Mouse (Mus musculus): Measurements from ENCODE around the gene Gm11992. TPM values are rescaled to one million over a fixed set of nuclear protein-coding genes. Genes with fewer than 3 reads are reported as not detected.

Gene Gm11992
- polyA plus RNA-seq (2015; fragmentation: Nextera tagmentation; extraction: Ambion mirVana), result 0.96 and 1.5 TPM in 2 replicates

- H3K4me1 ChIP-seq (replicated peaks), result peaks cover 12% of the 10 kb centered on the region
- no peaks in the 10 kb centered on the region for H3K9me3 ChIP-seq
- peak; percentile 100 for ATAC-seq (ENCODE audit: low FRiP score)
- H3K27me3 ChIP-seq, result peaks cover 29% of the 10 kb centered on the region
- no peak within 1 kb of the TSS for H3K27ac ChIP-seq
- 4% methylated on average over 21 of the region's 21 CpGs for WGBS
- peak within 1 kb of the TSS; percentile 99 for H3K4me2 ChIP-seq
- peak within 1 kb of the TSS; percentile 62 for H3K9ac ChIP-seq
- peak within 1 kb of the TSS; percentile 54 for H3K4me3 ChIP-seq
- H3K36me3 ChIP-seq, result no peaks in the 10 kb centered on the region
These were observed at the start of gene Gm11992 for GRCm38 (mm10) chr11:9048011-9048702. Gene Gm11992 (plus strand): TSS chr11:9048594.

- no peak overlapping the region for H3K9ac ChIP-seq
- H3K4me2 ChIP-seq, result no peak overlapping the region
- no peak overlapping the region for H3K4me3 ChIP-seq
- WGBS, result 94% methylated on average over 5 of the region's 5 CpGs
- H3K4me1 ChIP-seq (replicated peaks), result peaks cover 15% of the 10 kb centered on the region
- H3K27me3 ChIP-seq, result no peaks in the 10 kb centered on the region
- H3K9me3 ChIP-seq, result no peaks in the 10 kb centered on the region
- H3K27ac ChIP-seq, result no peak overlapping the region
- peaks cover 20% of the 10 kb centered on the region for H3K36me3 ChIP-seq
- ATAC-seq (ENCODE audit: low FRiP score), result no peak
These were observed 39.6 kb upstream of the Gm11992 start for GRCm38 (mm10) chr11:9008761-9009160.

GRCm38 (mm10) chr11:9010416-9010815 lies 38.0 kb upstream of the Gm11992 start:
- H3K27ac ChIP-seq, result peak overlapping the region; percentile 79
- WGBS, result under 1% methylated on average over 7 of the region's 7 CpGs
- peak; percentile 77 for ATAC-seq (ENCODE audit: low FRiP score)
- peak overlapping the region; percentile 69 for H3K4me2 ChIP-seq
- peaks cover 3% of the 10 kb centered on the region for H3K36me3 ChIP-seq
- peak overlapping the region; percentile 69 for H3K4me3 ChIP-seq
- H3K9ac ChIP-seq, result peak overlapping the region; percentile 80
- H3K27me3 ChIP-seq, result no peaks in the 10 kb centered on the region
- H3K4me1 ChIP-seq (replicated peaks), result peaks cover 15% of the 10 kb centered on the region
- no peaks in the 10 kb centered on the region for H3K9me3 ChIP-seq

- H3K9ac ChIP-seq, result peak within 1 kb of the TSS; percentile 80
- peak within 1 kb of the TSS; percentile 69 for H3K4me3 ChIP-seq
- peaks cover 15% of the 10 kb centered on the region for H3K4me1 ChIP-seq (replicated peaks)
- H3K9me3 ChIP-seq, result no peaks in the 10 kb centered on the region
- H3K27me3 ChIP-seq, result no peaks in the 10 kb centered on the region
- no peaks in the 10 kb centered on the region for H3K36me3 ChIP-seq
- H3K27ac ChIP-seq, result peak within 1 kb of the TSS; percentile 79
- under 1% methylated on average over 43 of the region's 43 CpGs for WGBS
- peak; percentile 96 for ATAC-seq (ENCODE audit: low FRiP score)
- H3K4me2 ChIP-seq, result peak within 1 kb of the TSS; percentile 69
These were observed 37.5 kb upstream of the Gm11992 start, which contains the start of gene Hus1 for GRCm38 (mm10) chr11:9010853-9011339. Gene Hus1 (minus strand): TSS chr11:9011191.

GRCm38 (mm10) chr11:9011348-9011747 lies 37.0 kb upstream of the Gm11992 start:
- 2% methylated on average over 3 of the region's 3 CpGs for WGBS

GRCm38 (mm10) chr11:9014740-9015139 lies 33.7 kb upstream of the Gm11992 start:
- Histone ChIP-seq H3K9me3 (no peaks in the 10 kb centered on the region), H3K27ac (no peak overlapping the region), H3K4me3 (no peak overlapping the region), H3K4me2 (no peak overlapping the region), H3K9ac (no peak overlapping the region), H3K4me1 (replicated peaks) (peaks cover 7% of the 10 kb centered on the region), H3K36me3 (no peaks in the 10 kb centered on the region), H3K27me3 (no peaks in the 10 kb centered on the region)
- WGBS, result 83% methylated on average over 3 of the region's 3 CpGs
- no peak for ATAC-seq (ENCODE audit: low FRiP score)

More at GRCm38 (mm10) chr11:9011348-9011747, 37.0 kb upstream of the Gm11992 start:
- Histone ChIP-seq H3K36me3 (no peaks in the 10 kb centered on the region), H3K4me3 (peak overlapping the region; percentile 69), H3K27me3 (no peaks in the 10 kb centered on the region), H3K4me2 (peak overlapping the region; percentile 69), H3K9ac (peak overlapping the region; percentile 80), H3K27ac (no peak overlapping the region), H3K4me1 (replicated peaks) (peaks cover 15% of the 10 kb centered on the region), H3K9me3 (no peaks in the 10 kb centered on the region)
- peak; percentile 58 for ATAC-seq (ENCODE audit: low FRiP score)

- no peak for ATAC-seq (ENCODE audit: low FRiP score)
These were observed 29.7 kb upstream of the Gm11992 start for GRCm38 (mm10) chr11:9018491-9019267.

GRCm38 (mm10) chr11:9020207-9020606 lies 28.2 kb upstream of the Gm11992 start:
- H3K36me3 ChIP-seq, result no peaks in the 10 kb centered on the region
- H3K27me3 ChIP-seq, result no peaks in the 10 kb centered on the region
- no peak for ATAC-seq (ENCODE audit: low FRiP score)
- H3K9ac ChIP-seq, result no peak overlapping the region
- H3K27ac ChIP-seq, result no peak overlapping the region
- H3K4me3 ChIP-seq, result no peak overlapping the region
- H3K9me3 ChIP-seq, result no peaks in the 10 kb centered on the region
- no peak overlapping the region for H3K4me2 ChIP-seq
- no peaks in the 10 kb centered on the region for H3K4me1 ChIP-seq (replicated peaks)
- 95% methylated on average over 5 of the region's 5 CpGs for WGBS

More at GRCm38 (mm10) chr11:9018491-9019267, 29.7 kb upstream of the Gm11992 start:
- Histone ChIP-seq H3K9me3 (no peaks in the 10 kb centered on the region), H3K9ac (no peak overlapping the region), H3K4me2 (no peak overlapping the region), H3K27ac (no peak overlapping the region), H3K36me3 (no peaks in the 10 kb centered on the region), H3K4me3 (no peak overlapping the region), H3K27me3 (no peaks in the 10 kb centered on the region), H3K4me1 (replicated peaks) (no peaks in the 10 kb centered on the region)
- WGBS, result 78% methylated on average over 6 of the region's 6 CpGs

- 85% methylated on average over 7 of the region's 7 CpGs for WGBS
- H3K4me1 ChIP-seq (replicated peaks), result no peaks in the 10 kb centered on the region
- no peak overlapping the region for H3K4me2 ChIP-seq
- no peaks in the 10 kb centered on the region for H3K36me3 ChIP-seq
- H3K9me3 ChIP-seq, result no peaks in the 10 kb centered on the region
- no peak overlapping the region for H3K4me3 ChIP-seq
- no peak for ATAC-seq (ENCODE audit: low FRiP score)
- no peak overlapping the region for H3K9ac ChIP-seq
- H3K27ac ChIP-seq, result no peak overlapping the region
- H3K27me3 ChIP-seq, result no peaks in the 10 kb centered on the region
These were observed 23.6 kb upstream of the Gm11992 start for GRCm38 (mm10) chr11:9024782-9025181.

- H3K4me1 ChIP-seq (replicated peaks), result no peaks in the 10 kb centered on the region
- no peaks in the 10 kb centered on the region for H3K27me3 ChIP-seq
- 81% methylated on average over 3 of the region's 3 CpGs for WGBS
- no peak overlapping the region for H3K9ac ChIP-seq
- H3K9me3 ChIP-seq, result no peaks in the 10 kb centered on the region
- ATAC-seq (ENCODE audit: low FRiP score), result no peak
- no peak overlapping the region for H3K4me2 ChIP-seq
- no peak overlapping the region for H3K27ac ChIP-seq
- H3K4me3 ChIP-seq, result no peak overlapping the region
- H3K36me3 ChIP-seq, result no peaks in the 10 kb centered on the region
These were observed 23.2 kb upstream of the Gm11992 start for GRCm38 (mm10) chr11:9025211-9025610.

- Histone ChIP-seq H3K4me2 (no peak overlapping the region), H3K4me3 (no peak overlapping the region), H3K4me1 (replicated peaks) (no peaks in the 10 kb centered on the region), H3K27ac (no peak overlapping the region), H3K9ac (no peak overlapping the region), H3K27me3 (no peaks in the 10 kb centered on the region), H3K36me3 (no peaks in the 10 kb centered on the region), H3K9me3 (no peaks in the 10 kb centered on the region)
- WGBS, result 81% methylated on average over 2 of the region's 2 CpGs
- no peak for ATAC-seq (ENCODE audit: low FRiP score)
These were observed 16.9 kb upstream of the Gm11992 start for GRCm38 (mm10) chr11:9031530-9031929.

- no peak overlapping the region for H3K9ac ChIP-seq
- 86% methylated on average over 2 of the region's 2 CpGs for WGBS
- H3K36me3 ChIP-seq, result no peaks in the 10 kb centered on the region
- H3K9me3 ChIP-seq, result no peaks in the 10 kb centered on the region
- ATAC-seq (ENCODE audit: low FRiP score), result no peak
- no peak overlapping the region for H3K27ac ChIP-seq
- peaks cover 25% of the 10 kb centered on the region for H3K27me3 ChIP-seq
- H3K4me1 ChIP-seq (replicated peaks), result peaks cover 12% of the 10 kb centered on the region
- no peak overlapping the region for H3K4me2 ChIP-seq
- H3K4me3 ChIP-seq, result no peak overlapping the region
These were observed 1.8 kb upstream of the Gm11992 start for GRCm38 (mm10) chr11:9046546-9046945.

All from hindbrain, embryonic 13.5 days (tissue).